Mouse (Mus musculus): ENCODE results near the gene Tspan7.

Tspan7 gene

GRCm38 (mm10) chrX:10549708-10550107 is 64.8 kb downstream of the Tspan7 start:
- CTCF ChIA-PET: no interaction called here

GRCm38 (mm10) chrX:10556899-10557298 is 71.9 kb downstream of the Tspan7 start:
- CTCF ChIA-PET: no interaction called here

GRCm38 (mm10) chrX:10557596-10557995 is 72.6 kb downstream of the Tspan7 start:
- CTCF ChIA-PET: no interaction called here

- CTCF ChIA-PET: no interaction called here
Observed at GRCm38 (mm10) chrX:10558625-10559024, 73.7 kb downstream of the Tspan7 start.

- CTCF ChIA-PET: no interaction called here
Observed at GRCm38 (mm10) chrX:10565811-10566210, 80.9 kb downstream of the Tspan7 start.

- CTCF ChIA-PET: no interaction called here
Observed at GRCm38 (mm10) chrX:10574523-10574922, 89.6 kb downstream of the Tspan7 start.

GRCm38 (mm10) chrX:10575406-10575805 is 90.4 kb downstream of the Tspan7 start:
- CTCF ChIA-PET: no interaction called here

GRCm38 (mm10) chrX:10576349-10576748 is 91.4 kb downstream of the Tspan7 start:
- CTCF ChIA-PET: no interaction called here

GRCm38 (mm10) chrX:10577356-10577755 is 92.4 kb downstream of the Tspan7 start:
- CTCF ChIA-PET: no interaction called here

GRCm38 (mm10) chrX:10582731-10583130 is 97.8 kb downstream of the Tspan7 start:
- CTCF ChIA-PET: no interaction called here

- CTCF ChIA-PET: no interaction called here
Observed at GRCm38 (mm10) chrX:10592244-10592643, 107.3 kb downstream of the Tspan7 start.

- CTCF ChIA-PET: no interaction called here
Observed at GRCm38 (mm10) chrX:10593561-10593960, 108.6 kb downstream of the Tspan7 start.

GRCm38 (mm10) chrX:10617119-10617518 is 132.2 kb downstream of the Tspan7 start:
- CTCF ChIA-PET: no interaction called here

- CTCF ChIA-PET: no interaction called here
Observed at GRCm38 (mm10) chrX:10641062-10641461, 156.1 kb downstream of the Tspan7 start.
